Mouse (Mus musculus): ENCODE data around the gene Kctd6. TPM values are rescaled to one million over a fixed set of nuclear protein-coding genes. Genes with fewer than 3 reads are reported as not detected.

The Kctd6 gene
- total RNA-seq, 2 experiments from 2014 or later = 10.6 to 11.0 TPM

DNA sequence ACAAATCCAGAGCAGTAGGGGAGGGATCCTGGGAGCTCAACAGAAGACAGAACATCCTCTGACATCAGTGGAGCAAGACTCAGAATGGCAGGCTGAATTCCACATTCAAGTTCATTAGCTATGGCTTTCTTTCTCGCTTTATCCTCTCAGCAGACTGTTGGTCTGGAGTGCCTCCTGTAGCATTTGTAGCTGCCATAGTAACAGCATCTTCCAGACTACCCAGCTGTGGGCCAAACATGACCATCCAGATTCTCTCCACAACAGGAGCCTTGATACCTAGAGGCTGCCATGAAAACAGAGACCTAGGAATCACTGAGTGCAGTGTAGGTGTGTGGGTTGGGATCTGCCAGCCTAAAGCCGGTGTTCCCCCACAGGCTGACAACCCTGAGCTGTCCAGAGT is 4.0 kb upstream of the Kctd6 start:
- intact Hi-C loops (cut with DNase I) = loop anchor here (5.0 kb wide), 1 partner anchor 113 kb away; the partner anchor contains the start of gene Pxk
- no peak for DNase-seq

DNA sequence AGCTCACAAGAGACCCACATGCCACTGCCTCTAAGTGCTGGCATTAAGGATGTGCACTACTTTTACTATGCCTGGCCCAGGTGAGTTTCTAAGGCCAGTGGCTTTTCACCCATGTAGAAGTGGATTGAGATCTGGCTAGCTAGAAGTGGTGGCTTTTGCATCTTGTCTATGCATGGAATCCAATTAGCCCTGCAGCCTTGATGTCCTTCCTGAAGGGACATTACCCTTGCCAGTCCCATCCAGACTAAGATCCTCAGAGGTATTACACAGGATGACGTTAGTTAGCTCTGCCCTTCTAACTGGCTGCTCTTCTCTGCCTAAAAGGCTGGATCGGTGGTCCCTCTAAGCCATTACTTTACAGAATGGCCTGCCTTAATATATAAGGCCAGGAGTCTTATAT is 944 bp upstream of the Kctd6 start:
- intact Hi-C loops (cut with DNase I) = loop anchor here (5.0 kb wide), 1 partner anchor 116 kb away; the partner anchor contains the start of gene Pxk
- DNase-seq = no peak

DNA sequence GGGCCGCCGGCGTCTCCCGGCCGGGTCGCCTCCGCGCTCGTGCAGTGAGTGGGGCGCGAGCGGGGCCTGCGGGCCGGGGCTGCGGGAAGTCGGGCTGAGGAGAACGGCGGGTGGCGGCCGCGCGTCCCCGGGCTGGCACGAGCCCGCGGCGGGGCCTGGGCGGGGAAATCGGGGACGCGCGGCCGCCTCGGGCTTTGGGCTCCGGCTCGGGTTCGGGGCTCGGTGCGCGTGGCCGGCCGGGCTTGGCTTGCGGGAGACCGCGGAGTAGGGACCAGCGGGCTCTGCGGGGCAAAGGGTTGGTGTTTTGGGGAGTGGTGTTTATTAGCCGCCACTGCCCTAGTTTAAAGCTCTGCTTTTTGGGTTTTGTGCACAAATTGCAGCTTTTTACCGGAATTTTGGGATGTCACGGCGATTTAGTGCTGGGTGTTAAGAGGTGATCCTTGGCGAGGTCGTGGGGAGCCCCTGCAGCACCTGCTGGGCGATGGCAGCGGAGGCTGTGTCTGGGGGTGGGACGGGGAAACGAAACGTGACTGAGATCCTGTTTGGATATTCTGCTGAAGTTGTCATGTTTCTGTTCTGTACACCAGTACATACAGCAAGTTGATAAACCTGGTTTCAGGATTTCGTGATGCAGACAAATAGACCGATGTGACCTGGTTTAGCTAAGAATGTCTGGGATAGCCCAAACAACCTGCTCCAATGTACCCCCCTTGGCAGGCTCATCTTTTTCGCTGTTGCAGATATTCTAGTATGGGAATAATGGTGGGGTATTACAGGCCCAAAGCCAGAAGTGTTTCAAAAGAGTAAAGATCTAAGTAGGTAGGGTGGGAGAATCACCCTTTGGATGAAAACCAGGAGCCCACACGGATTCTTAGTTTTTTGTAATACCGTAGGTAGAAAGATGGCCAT is 613 bp downstream of the Kctd6 start:
- DNase-seq = peak; percentile 81 to 85
- intact Hi-C loops (cut with DNase I) = loop anchor here (2.0 to 5.0 kb wide), 3 partner anchors 42 to 117 kb away; partner anchors contain the start of genes Pdhb and Pxk

DNA sequence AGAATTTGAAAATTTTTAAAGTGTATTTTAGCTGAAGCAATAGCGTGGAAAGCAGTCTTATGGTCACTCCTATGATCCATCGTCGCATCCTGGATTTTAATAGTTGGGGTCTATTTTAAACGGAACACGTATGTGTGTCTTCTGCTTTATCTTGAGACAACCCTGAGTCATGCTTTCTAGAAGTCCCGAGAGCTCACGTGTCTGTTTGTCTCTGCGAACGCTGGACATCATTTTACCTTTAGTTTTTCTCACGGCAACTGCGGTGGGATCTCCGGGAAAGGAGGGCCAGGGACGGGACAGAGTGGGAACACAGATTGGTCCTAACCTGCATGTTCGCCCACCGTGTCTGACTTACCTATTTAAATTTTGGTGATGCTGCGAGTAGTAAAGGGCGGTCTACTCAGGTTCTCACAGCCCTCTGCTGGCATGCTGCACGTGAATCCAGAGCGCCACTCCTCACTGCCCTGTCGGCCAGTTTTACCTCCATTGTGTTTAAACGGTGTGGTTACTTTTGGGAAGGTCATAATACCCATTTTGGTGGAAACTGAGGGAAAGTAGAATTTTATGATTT is 1.4 kb downstream of the Kctd6 start:
- no peak for DNase-seq
- intact Hi-C loops (cut with DNase I) = loop anchor here (2.0 to 5.0 kb wide), 2 partner anchors 42 to 87 kb away; partner anchors contain the start of gene Pdhb

DNA sequence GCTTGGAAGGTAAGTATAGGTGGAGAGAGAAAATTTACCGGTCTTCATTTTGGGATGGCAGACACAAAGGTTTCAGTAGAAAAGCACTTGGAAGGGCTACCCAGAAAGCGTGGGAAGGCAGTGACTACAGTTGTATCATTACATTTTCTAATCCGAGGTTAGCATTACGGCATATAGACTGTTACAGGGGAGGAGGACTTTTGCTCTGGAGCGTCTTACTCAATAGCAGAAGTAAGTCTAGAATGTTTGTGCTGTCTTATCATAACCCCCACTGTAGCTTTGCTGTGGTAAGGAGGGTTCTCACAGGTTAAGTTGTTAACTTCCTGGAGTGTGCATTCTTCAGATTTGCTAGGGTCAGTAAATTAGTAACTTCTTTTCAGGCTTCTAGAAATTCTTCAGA is 2.2 kb downstream of the Kctd6 start:
- no peak for DNase-seq
- intact Hi-C loops (cut with DNase I) = loop anchor here (5.0 kb wide), 1 partner anchor 86 kb away; no protein-coding TSS in a partner anchor

DNA sequence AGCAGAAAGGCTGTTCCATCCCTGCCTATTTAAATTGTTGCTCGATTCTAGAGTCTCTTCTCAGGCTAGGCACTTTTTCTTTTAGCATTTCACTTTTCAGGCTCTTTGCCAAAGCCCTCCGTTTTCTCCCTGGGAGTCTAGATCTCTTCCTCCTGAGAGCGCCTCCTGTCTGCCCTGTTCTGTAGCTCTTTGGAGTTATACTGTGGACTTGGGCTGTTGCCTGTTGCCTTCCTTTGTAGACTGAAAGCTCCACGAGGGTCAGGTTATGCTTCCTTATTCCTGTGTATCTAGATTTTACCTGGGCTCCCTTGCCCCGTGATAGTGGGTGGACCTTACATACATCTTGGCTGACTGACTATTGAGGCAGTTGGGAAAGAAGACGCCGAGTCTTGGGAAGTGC is 4.3 kb downstream of the Kctd6 start:
- intact Hi-C loops (cut with DNase I) = loop anchor here (5.0 kb wide), 1 partner anchor 84 kb away; no protein-coding TSS in a partner anchor
- no peak for DNase-seq

DNA sequence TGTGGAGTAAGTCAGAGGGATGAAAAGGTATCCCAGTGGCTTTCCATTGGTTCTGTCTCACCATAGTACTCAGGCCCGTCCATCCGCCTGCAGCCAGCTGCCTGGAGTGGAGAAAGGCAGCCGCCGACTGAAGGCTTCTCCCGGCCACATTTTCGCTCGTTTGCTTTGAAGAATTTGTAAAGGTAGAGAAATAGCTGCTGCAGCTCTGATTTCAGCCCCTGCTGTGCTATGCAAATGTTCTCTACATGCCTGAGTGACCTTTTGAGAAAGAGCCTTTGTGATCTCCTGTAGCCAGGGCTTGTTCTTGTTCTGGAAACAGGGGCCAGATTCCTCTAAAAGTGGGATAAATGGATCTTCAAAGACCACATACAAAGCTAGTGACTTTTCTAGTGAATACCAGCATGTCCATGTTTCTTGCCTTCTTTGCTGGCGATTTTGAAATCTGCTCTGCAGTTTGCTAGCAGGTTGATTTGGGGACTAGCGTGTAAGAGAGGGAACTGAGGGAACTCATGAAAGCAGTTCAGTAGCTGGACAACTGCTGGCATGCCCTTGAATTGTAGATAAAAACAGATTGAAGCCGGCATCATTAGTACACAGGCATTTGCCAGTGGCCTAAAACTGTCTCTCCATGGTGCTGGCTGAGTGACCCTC is 4.9 kb downstream of the Kctd6 start:
- no peak for DNase-seq
- intact Hi-C loops (cut with DNase I) = loop anchor here (5.0 kb wide), 1 partner anchor 83 kb away; no protein-coding TSS in a partner anchor

DNA sequence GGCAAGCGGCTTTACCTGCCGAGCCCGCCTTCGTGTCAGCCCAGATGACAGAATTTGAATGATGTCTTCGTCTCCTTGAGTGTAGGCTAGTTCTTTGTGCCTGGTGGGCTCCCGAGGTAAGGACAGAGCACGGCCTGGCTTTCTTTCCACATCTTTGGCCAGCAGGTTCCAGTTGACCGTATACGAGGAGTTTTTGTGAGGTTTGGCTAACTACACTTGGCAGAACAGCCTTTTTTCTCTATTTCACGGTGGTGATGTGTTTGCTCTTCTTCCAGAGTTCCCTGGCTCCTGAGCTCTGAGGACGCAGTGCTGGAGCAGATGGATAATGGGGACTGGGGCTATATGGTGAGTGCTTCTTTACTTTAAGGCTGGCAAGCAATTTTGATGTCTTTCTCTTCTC is 5.9 kb downstream of the Kctd6 start:
- intact Hi-C loops (cut with DNase I) = loop anchor here (5.0 kb wide), 1 partner anchor 82 kb away; no protein-coding TSS in a partner anchor
- DNase-seq = no peak

DNA sequence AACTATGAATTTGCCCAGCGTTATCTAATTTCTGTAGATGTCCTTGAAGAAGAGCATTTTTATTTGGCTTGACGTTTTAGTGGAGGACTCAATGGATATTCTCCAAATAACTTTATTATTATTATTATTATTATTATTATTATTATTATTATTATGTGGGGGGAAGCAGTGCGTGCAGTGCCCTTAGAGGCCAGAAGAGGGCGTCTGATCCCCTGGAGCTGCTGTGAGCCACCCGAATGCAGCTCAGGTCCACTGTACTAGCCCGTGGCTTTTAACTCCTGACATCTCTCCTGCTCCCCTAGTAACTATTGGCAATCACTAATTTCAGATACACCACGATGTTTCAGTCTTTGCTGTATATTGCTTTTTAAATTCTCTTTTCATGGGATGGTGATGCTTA is 6.4 kb downstream of the Kctd6 start:
- DNase-seq = no peak

DNA sequence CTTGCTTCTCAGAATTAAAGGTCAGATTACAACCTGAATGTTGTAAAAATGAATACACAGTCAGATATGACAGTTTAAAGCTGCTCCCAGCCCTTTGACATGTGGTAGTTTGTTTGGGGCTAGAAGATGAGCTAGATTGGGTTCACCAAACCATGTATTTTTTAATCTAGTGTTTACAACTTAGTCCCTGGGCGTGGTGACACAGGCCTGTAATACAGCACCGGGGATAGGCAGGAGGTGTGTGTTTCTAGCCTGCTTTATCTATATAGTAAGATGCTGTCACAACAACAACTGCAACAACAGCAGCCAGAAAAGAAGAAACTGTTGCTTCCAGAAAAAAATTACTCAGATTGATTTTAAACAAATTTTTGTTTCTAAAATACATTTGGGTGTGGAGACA is 7.0 kb downstream of the Kctd6 start:
- DNase-seq = no peak
- intact Hi-C loops (cut with DNase I) = no loop called here

More for the DNA sequence above, 6.4 kb downstream of the Kctd6 start:
- intact Hi-C loops (cut with DNase I) = no loop called here

DNA sequence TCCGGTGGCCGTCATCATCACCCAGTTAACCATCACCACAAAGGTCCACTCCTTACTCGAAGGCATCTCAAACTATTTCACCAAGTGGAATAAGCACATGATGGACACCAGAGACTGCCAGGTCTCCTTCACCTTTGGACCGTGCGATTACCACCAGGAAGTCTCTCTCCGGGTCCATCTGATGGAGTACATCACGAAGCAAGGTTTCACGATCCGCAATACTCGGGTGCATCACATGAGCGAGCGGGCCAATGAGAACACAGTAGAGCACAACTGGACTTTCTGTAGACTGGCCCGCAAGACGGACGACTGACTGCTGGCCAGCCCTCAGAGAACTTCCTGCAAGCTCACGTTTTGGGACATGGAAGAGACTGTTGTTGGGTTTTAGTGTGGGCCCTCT is 8.6 kb downstream of the Kctd6 start:
- intact Hi-C loops (cut with DNase I) = no loop called here
- DNase-seq = no peak

DNA sequence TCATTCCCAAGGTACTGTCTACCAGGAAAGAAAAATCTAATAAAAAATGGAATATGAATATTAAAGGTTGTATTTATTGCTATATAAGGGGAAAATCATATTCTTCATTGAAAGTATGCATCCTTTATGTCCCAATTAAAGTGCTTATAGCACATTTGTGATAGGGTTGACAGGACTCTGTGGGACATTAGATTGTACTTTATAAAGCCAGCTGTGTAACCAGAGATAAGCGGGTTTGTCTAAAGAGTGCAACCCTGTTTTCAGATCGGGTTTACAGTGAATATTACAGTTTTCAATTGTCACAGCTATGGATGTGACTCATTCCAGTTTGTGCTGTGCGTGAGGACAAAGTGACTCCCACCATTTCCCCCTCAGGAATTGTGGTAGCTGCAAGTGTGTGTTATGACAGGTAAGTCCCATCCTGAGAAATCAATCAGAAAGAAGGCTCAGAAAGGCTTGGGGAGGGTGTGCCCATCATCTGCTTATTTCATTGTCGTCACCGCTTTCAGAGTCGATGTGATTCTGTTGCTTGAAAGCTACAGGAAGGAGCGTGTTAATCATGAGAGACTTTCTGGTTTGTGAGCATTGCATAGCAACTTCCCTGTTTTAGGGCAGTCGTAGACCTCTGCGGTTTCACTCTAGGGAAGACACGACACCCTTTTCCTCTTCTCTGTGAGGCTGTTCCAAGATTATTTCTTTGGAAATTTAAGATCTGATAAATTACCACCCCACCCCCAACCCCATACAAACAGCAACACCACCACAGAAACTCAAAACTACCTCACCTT is 9.8 kb downstream of the Kctd6 start:
- no peak for DNase-seq
- intact Hi-C loops (cut with DNase I) = no loop called here

DNA sequence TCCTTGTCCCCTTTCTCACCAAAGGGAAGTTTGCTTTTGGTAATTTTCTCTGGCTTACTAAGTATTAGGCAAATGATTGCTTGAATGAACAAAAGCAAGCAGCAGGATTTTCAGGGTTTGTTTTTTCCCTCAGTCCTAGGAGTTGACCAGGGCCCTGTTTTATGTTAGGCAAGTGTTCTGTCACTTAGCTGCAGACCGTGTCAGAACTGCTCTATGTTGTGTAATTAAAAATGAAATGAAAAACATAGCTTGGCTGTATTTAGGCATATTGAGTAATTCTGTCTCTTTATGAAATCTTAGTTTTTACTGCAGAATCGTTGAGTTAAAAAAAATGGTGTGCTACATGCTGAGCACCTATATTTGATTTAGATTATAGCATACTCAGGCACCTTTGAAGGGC is 10.9 kb downstream of the Kctd6 start:
- intact Hi-C loops (cut with DNase I) = no loop called here

DNA sequence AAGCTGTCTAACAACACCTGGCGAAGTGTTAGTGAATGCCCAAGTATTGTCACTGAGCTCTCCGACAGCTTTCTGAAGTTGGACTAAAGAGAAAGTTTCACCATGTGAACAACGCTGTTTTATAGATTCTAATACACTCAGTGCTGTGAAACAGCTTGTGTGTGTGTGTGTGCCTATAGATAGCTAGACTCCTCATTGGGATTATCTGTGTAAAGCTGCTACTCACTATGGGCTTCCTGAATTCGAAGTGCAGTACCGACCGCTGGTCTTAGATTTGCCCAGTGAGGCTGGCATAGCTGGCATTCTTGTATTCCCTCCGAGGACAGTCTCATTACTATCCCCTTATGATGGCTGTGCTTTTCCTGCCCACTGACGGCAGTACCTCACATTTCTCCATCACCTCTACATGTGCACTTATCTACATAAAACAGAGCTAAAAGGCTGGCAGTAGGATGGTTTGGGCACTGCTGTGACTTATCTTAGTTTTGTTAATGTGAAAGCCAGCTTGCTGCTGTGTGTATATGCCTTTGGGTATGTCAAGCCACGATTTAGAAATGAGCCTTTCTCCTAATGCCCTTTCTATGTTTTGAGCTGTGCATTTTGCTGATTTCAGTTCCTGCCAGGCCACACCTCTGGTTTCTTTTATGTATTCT is 15.6 kb downstream of the Kctd6 start:
- no peak for DNase-seq
- intact Hi-C loops (cut with DNase I) = no loop called here

More for the DNA sequence above, 10.9 kb downstream of the Kctd6 start:
- DNase-seq = no peak

DNA sequence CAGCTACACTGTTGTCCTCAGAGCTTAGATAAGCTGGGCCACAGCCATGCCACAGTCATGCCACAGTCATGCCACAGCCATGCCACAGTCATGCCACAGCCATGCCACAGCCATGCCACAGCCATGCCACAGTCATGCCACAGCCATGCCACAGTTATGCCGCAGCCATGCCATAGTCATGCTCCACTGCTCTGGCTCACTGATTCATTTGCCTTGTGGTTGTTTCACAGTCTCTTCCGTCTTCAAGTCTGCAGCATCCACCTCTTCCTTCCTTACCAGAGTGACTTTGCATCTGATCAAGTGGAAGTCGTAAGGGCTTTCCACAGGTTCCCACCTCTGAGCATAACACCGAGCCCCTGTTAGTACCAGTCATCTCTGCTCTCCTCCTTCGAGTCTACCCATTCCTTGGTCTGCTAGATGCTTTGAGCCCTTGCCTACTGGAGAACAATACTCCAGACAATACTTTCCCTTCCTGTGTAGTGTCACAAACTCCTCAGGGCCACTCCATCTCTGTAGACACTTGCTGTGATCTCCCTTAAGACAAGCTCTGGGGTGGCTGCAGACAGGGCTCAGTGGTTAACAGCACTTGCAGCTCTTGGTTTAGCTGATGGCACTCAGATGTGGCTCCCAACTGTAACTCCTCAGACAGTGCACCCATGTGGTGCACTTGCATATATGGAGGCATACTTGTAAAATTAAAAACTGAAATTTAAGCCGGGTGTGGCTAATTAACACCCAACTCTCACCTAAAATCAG is 18.4 kb downstream of the Kctd6 start:
- intact Hi-C loops (cut with DNase I) = no loop called here

DNA sequence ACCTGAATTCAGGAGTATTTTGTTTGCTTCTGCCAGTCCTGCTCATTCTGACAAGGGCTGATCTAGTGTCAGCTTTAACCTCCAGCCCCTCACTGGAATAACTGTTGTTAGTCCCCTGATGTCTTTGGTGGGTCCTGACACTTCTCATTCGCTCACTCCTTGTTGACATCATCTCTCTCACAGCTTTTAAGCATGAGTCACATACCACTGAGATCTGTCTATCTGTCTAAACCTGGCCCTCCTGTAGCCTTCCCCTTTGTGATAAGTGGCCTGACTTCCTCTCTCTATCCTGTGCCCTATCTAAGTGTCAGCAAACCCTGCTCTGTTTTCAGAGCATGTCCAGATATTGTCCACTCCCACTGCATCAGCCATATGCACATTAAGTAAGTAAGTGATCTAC is 19.3 kb downstream of the Kctd6 start:
- intact Hi-C loops (cut with DNase I) = no loop called here

More for the DNA sequence above, 18.4 kb downstream of the Kctd6 start:
- DNase-seq = no peak

DNA sequence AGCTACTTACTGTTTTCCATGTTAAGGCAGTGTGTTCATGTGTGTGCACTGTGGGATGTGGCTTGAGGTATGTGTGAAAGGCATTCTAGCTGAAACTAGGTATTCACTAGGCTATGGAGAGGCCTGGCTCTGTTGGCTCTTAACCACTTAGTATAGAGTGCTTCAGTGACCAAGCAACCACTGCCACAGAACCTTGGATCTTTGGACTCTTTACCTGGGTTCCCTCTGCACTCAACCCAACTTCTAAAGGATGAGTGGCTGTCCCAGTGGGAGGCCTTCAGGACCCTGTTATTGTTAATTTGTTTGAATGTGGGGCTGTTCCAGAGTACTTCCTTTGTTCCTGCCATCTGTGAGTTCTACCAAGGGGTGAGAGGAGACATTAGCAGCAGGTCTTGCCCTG is 27.9 kb downstream of the Kctd6 start:
- intact Hi-C loops (cut with DNase I) = loop anchor here (5.0 kb wide), 1 partner anchor 105 kb away; no protein-coding TSS in a partner anchor
- no peak for DNase-seq

More for the DNA sequence above, 19.3 kb downstream of the Kctd6 start:
- DNase-seq = no peak

DNA sequence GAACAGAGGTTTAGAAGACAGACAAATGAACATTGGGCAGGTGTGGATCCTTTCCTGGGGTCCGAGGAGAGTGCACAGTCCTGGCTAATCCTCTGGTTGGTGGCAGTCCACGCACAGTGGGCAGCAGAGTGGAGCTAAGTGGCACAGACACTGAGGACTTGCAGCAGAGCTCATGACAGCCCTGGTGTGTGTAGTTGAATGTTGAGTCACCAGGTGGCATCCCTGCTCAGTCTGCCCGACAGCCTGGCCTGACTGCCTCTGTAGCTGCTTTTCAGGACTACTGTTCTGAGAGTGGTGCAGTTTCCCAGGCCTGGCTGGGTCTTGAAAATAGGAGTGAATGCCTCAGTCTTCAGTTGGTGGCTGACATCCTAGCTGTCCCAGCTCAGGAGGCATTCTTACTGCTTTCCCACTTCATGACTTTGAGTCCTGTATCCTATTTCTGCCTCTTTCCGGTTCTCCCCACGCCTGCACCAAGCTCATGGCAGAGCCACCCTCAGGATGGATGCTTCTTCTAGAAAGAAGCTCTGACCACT is 28.5 kb downstream of the Kctd6 start:
- peak in 1 of 2 experiments; percentile 20 for DNase-seq
- intact Hi-C loops (cut with DNase I) = loop anchor here (5.0 kb wide), 1 partner anchor 105 kb away; no protein-coding TSS in a partner anchor
